Mouse (Mus musculus) limb, embryonic 14.5 days (tissue): ENCODE data around the gene Dffa. TPM values are rescaled to one million over a fixed set of nuclear protein-coding genes. Genes with fewer than 3 reads are reported as not detected.

Experiments used
- ATAC-seq: fragments of 200-750 bp; cut with Nextera tagmentation; 2 replicates; pipeline ENCODE4 v1.8.0; 2017; ENCODE audit warnings: low read depth, moderate number of reproducible peaks, moderate TSS enrichment; ENCODE audit not compliant: low FRiP score
- DNase-seq: peaks from one replicate; pipeline ENCODE4 v3.0.0-alpha.2; 2015; ENCODE audit warnings: low spot score
- H3K27ac ChIP-seq: fragments of 300-500 bp; sonication (generic); replicated peaks from 2 replicates; pipeline ENCODE4 v1.5.1; 2014; ENCODE audit warnings: low read depth, mild to moderate bottlenecking, low read length, moderate library complexity, mixed read lengths
- H3K27me3 ChIP-seq: fragments of 300-500 bp; sonication (generic); 2 replicates; pipeline ENCODE4 v1.6.1; 2014; ENCODE audit warnings: low read length, mixed read lengths; ENCODE audit not compliant: control insufficient read depth, insufficient read depth
- H3K36me3 ChIP-seq: fragments of 300-500 bp; sonication (generic); 2 replicates; pipeline ENCODE4 v1.6.1; 2014; ENCODE audit warnings: mild to moderate bottlenecking, low read length, moderate library complexity, mixed read lengths; ENCODE audit not compliant: control insufficient read depth, insufficient read depth
- H3K4me1 ChIP-seq: fragments of 300-500 bp; sonication (generic); 2 replicates; pipeline ENCODE4 v1.6.1; 2014; ENCODE audit warnings: antibody characterized with exemption, low read length, mixed read lengths; ENCODE audit not compliant: control insufficient read depth, insufficient read depth
- H3K4me2 ChIP-seq: fragments of 300-500 bp; sonication (generic); replicated peaks from 2 replicates; pipeline ENCODE4 v1.6.1; 2014; ENCODE audit warnings: low read depth, mild to moderate bottlenecking, low read length, moderate library complexity; ENCODE audit not compliant: severe bottlenecking
- H3K4me3 ChIP-seq: fragments of 300-500 bp; sonication (generic); replicated peaks from 2 replicates; pipeline ENCODE4 v1.5.1; 2014; ENCODE audit warnings: low read length
- H3K9ac ChIP-seq: fragments of 300-500 bp; sonication (generic); 2 replicates; pipeline ENCODE4 v1.6.1; 2014; ENCODE audit warnings: mild to moderate bottlenecking, low read depth, low read length, moderate library complexity; ENCODE audit not compliant: severe bottlenecking
- H3K9me3 ChIP-seq: fragments of 300-500 bp; sonication (generic); 2 replicates; pipeline ENCODE4 v1.6.1; 2016; ENCODE audit warnings: low read length; ENCODE audit not compliant: control insufficient read depth
- POLR2A ChIP-seq: fragments of 200-500 bp; IDR thresholded peaks from 2 replicates; pipeline ENCODE4 v1.8.0; 2012; ENCODE audit warnings: inconsistent platforms, mild to moderate bottlenecking, moderate library complexity, borderline replicate concordance; ENCODE audit not compliant: insufficient read depth, insufficient read length; ENCODE audit errors: extremely low read depth
- WGBS: fragments of 180-500 bp; shearing (Covaris S2); extraction: QIAGEN DNeasy Blood & Tissue Kit; methylation state at CpG from one replicate; pipeline ENCODE4 v1.1.7; 2014; 5-methylcytosine and 5-hydroxymethylcytosine counted together
- polyA plus RNA-seq, 2 experiments: library from polyadenylated mRNA; depleted of rRNA in 1 of 2; stranded (reverse) in 1 of 2; unstranded in 1 of 2; fragments of >200 nt; fragmentation: Nextera tagmentation in 1 of 2; extraction: Ambion mirVana in 1 of 2; gene quantifications; 2 replicates each; pipeline versions ENCODE4 v1.2.1 to v1.2.3; 2012 to 2014

The Dffa gene
- polyA plus RNA-seq, 2 experiments = 27.6 to 31.9 TPM

- no peak for ATAC-seq
- Histone ChIP-seq H3K36me3 (no peaks in the 10 kb centered on the region), H3K4me3 (no peak overlapping the region), H3K9me3 (no peaks in the 10 kb centered on the region), H3K9ac (no peak overlapping the region), H3K4me2 (no peak overlapping the region), H3K27me3 (no peaks in the 10 kb centered on the region), H3K4me1 (peaks cover 4% of the 10 kb centered on the region; the same call in 1 of the 2 replicates), H3K27ac (no peak overlapping the region)
- 54% methylated on average over 8 of the region's 8 CpGs for WGBS
- no peak for TF ChIP-seq POLR2A
- DNase-seq = no peak
These were observed 34.6 kb downstream of the Dffa start for GRCm38 (mm10) chr4:149138515-149138914.

- H3K27me3 ChIP-seq = no peaks in the 10 kb centered on the region
- H3K4me3 ChIP-seq = no peak overlapping the region
- H3K27ac ChIP-seq = no peak overlapping the region
- H3K4me1 ChIP-seq = no peaks in the 10 kb centered on the region
- DNase-seq (no peak), ATAC-seq (no peak)
- H3K9ac ChIP-seq = no peak overlapping the region
- 31% methylated on average over 4 of the region's 4 CpGs for WGBS
- H3K36me3 ChIP-seq = no peaks in the 10 kb centered on the region
- no peaks in the 10 kb centered on the region for H3K9me3 ChIP-seq
- TF ChIP-seq POLR2A = no peak
- H3K4me2 ChIP-seq = no peak overlapping the region
These were observed 39.6 kb downstream of the Dffa start for GRCm38 (mm10) chr4:149143594-149143993.

- TF ChIP-seq POLR2A = no peak
- 5% methylated on average over 3 of the region's 3 CpGs for WGBS
- H3K27ac ChIP-seq = no peak overlapping the region
- DNase-seq (peak; percentile 94), ATAC-seq (peak; percentile 84)
- H3K4me2 ChIP-seq = no peak overlapping the region
- no peak overlapping the region for H3K4me3 ChIP-seq
- no peaks in the 10 kb centered on the region for H3K27me3 ChIP-seq
- H3K36me3 ChIP-seq = no peaks in the 10 kb centered on the region
- no peaks in the 10 kb centered on the region for H3K4me1 ChIP-seq
- H3K9ac ChIP-seq = no peak overlapping the region
- H3K9me3 ChIP-seq = no peaks in the 10 kb centered on the region
These were observed 40.5 kb downstream of the Dffa start for GRCm38 (mm10) chr4:149144459-149144858.

GRCm38 (mm10) chr4:149145151-149145550 lies 41.2 kb downstream of the Dffa start:
- H3K9ac ChIP-seq = no peak overlapping the region
- no peaks in the 10 kb centered on the region for H3K4me1 ChIP-seq
- 81% methylated on average over 4 of the region's 4 CpGs for WGBS
- DNase-seq (no peak), ATAC-seq (no peak)
- no peaks in the 10 kb centered on the region for H3K9me3 ChIP-seq
- H3K4me3 ChIP-seq = no peak overlapping the region
- no peak for TF ChIP-seq POLR2A
- H3K4me2 ChIP-seq = no peak overlapping the region
- H3K27ac ChIP-seq = no peak overlapping the region
- peaks cover 7% of the 10 kb centered on the region for H3K36me3 ChIP-seq
- no peaks in the 10 kb centered on the region for H3K27me3 ChIP-seq

- no peak overlapping the region for H3K4me3 ChIP-seq
- no peaks in the 10 kb centered on the region for H3K9me3 ChIP-seq
- no peaks in the 10 kb centered on the region for H3K4me1 ChIP-seq
- ATAC-seq (no peak), DNase-seq (no peak)
- no peak overlapping the region for H3K4me2 ChIP-seq
- no peaks in the 10 kb centered on the region for H3K27me3 ChIP-seq
- no peak overlapping the region for H3K9ac ChIP-seq
- no peak overlapping the region for H3K27ac ChIP-seq
- no peak for TF ChIP-seq POLR2A
- H3K36me3 ChIP-seq = peaks cover 30% of the 10 kb centered on the region
- WGBS = 87% methylated on average over 7 of the region's 7 CpGs
These were observed 43.6 kb downstream of the Dffa start for GRCm38 (mm10) chr4:149147528-149147927.

GRCm38 (mm10) chr4:149148084-149148483 lies 44.1 kb downstream of the Dffa start:
- no peak for DNase-seq
- no peak overlapping the region for H3K4me2 ChIP-seq
- no peak overlapping the region for H3K27ac ChIP-seq
- peaks cover 36% of the 10 kb centered on the region for H3K36me3 ChIP-seq
- no peak overlapping the region for H3K9ac ChIP-seq
- 82% methylated on average over 4 of the region's 4 CpGs for WGBS
- no peaks in the 10 kb centered on the region for H3K4me1 ChIP-seq
- TF ChIP-seq POLR2A = no peak
- no peaks in the 10 kb centered on the region for H3K9me3 ChIP-seq
- no peak for ATAC-seq
- H3K4me3 ChIP-seq = no peak overlapping the region
- no peaks in the 10 kb centered on the region for H3K27me3 ChIP-seq
